Mouse (Mus musculus) embryo, embryonic 9.5 days (tissue): ENCODE measurements around the gene Exoc3l.

Experiments used
- DNase-seq: peaks from one replicate; pipeline ENCODE4 v3.0.0-alpha.2; 2017; ENCODE audit errors: extremely low spot score

The Exoc3l gene

GRCm38 (mm10) chr8:105313622-105314402 lies 17.9 kb upstream of the Exoc3l start:
- DNase-seq = no peak

GRCm38 (mm10) chr8:105312891-105313481 lies 17.1 kb upstream of the Exoc3l start:
- no peak for DNase-seq

- no peak for DNase-seq
Measured at GRCm38 (mm10) chr8:105311718-105312117, 15.8 kb upstream of the Exoc3l start.

- DNase-seq = no peak
Measured at GRCm38 (mm10) chr8:105310118-105310517, 14.2 kb upstream of the Exoc3l start.

GRCm38 (mm10) chr8:105309142-105309847 lies 13.4 kb upstream of the Exoc3l start:
- DNase-seq = no peak

- DNase-seq = no peak
Measured at GRCm38 (mm10) chr8:105308428-105308827, 12.5 kb upstream of the Exoc3l start.

- no peak for DNase-seq
Measured at GRCm38 (mm10) chr8:105307670-105308069, 11.8 kb upstream of the Exoc3l start.

GRCm38 (mm10) chr8:105306146-105306691 lies 10.3 kb upstream of the Exoc3l start:
- DNase-seq = no peak

- DNase-seq = peak; percentile 69
Measured at GRCm38 (mm10) chr8:105305211-105306145, 9.6 kb upstream of the Exoc3l start, which contains the start of gene Elmo3. Gene Elmo3 (plus strand): TSS chr8:105305601.

- DNase-seq = no peak
Measured at GRCm38 (mm10) chr8:105304325-105305210, 8.7 kb upstream of the Exoc3l start.

GRCm38 (mm10) chr8:105303874-105304273 lies 8.0 kb upstream of the Exoc3l start:
- DNase-seq = no peak

GRCm38 (mm10) chr8:105303396-105303795 lies 7.5 kb upstream of the Exoc3l start:
- DNase-seq = no peak

- no peak for DNase-seq
Measured at GRCm38 (mm10) chr8:105299962-105300361, 4.1 kb upstream of the Exoc3l start.

- no peak for DNase-seq
Measured at GRCm38 (mm10) chr8:105298351-105299252, 2.7 kb upstream of the Exoc3l start.

GRCm38 (mm10) chr8:105297511-105298192 lies 1.8 kb upstream of the Exoc3l start, which contains the start of gene E2f4:
Gene E2f4 (plus strand): TSS chr8:105297663.
- DNase-seq = peak; percentile 88

- no peak for DNase-seq
Measured at GRCm38 (mm10) chr8:105295256-105295655, 645 bp downstream of the Exoc3l start.

- no peak for DNase-seq
Measured at GRCm38 (mm10) chr8:105294776-105295175, 1.1 kb downstream of the Exoc3l start.

- DNase-seq = no peak
Measured at GRCm38 (mm10) chr8:105293405-105293804, 2.5 kb downstream of the Exoc3l start.
